Mouse (Mus musculus): ENCODE data around the gene Dph2. TPM values are rescaled to one million over a fixed set of nuclear protein-coding genes. Genes with fewer than 3 reads are reported as not detected.

The Dph2 gene
- polyA plus RNA-seq (2012; rRNA removed) = 24.6 and 25.0 TPM in 2 replicates

DNA sequence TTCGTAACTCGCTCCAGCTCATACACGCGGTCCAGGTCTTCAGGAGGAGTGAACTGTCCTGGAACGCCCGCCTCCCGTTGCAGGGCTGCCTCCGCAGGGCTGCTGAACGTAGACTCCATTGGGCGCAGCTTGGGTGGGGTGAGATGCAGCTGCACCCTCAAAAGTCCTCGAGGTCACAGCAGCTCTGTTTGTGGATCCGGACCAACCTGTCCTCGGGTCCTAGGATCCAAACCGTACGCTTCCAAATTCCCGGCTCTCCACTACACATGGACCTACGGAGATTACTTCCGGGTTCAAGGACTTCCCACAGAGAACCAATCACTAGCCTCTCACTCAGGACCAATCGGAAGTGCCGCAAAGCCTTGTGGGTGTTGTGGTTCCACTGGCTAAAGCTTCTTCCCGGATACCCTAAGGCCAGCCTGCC lies at the start of gene Dph2:
Gene Dph2 (minus strand): TSS at position 295 of the 424 bp plus-strand sequence.

DNA sequence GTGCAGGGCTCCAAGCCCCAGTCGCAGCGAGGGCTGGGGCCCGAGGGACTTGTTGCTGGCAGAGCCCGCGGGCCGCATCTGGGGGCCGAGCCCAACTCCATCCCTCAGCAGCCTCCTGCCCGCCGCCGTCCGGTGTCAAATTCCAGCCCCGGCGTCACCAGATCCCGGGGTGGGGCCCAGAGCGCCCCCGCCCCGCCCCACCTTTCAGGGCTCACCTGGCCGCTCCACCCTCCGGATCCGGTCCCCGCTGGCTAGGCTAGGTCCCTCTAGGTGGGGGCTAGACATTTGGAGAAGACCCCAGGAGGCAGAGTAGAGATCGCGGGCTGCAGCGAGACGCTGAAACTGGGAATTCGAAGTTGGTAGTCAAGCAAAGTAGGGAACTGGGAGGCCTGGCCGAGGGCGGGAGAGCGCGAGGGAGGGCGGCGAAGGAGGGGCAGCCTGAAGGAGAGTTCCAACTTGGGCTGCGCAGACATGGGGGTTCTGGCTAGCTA lies 37.6 kb upstream of the Dph2 start, which contains the start of gene Artn:
Gene Artn (minus strand): TSS at position 373 of the 491 bp plus-strand sequence.

GRCm38 (mm10) chr4:117914591-117915442 lies 23.0 kb upstream of the Dph2 start, which contains the start of gene Ipo13:
TSS of gene Ipo13 (minus strand) at chr4:117914999.

DNA sequence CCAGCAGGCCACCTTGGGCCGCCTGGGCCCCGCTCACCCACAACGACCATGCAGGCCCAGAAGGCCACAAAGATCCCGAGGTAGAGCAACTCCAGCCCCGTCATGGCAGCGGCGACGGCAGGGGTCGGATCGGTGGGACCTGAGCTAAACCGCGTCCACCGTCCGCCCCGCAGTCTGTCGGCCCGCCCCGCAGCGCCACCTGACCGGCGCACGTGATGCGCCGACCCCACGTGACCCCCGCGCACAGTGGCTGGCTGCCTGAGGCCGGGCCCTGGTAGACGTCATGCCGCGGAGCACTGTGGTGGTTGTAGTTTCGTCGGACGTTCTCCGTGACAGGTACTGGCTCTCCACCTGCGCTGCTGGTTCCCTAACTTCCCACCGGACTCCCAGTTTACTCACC lies 4.7 kb downstream of the Dph2 start, which contains the start of gene Atp6v0b:
Gene Atp6v0b (minus strand): TSS at position 201 of the 400 bp plus-strand sequence.

GRCm38 (mm10) chr4:117882701-117883691 lies 8.8 kb downstream of the Dph2 start, which contains the start of gene B4galt2:
TSS of gene B4galt2 (minus strand) at chr4:117883487.

GRCm38 (mm10) chr4:117872471-117872886 lies 19.4 kb downstream of the Dph2 start, which contains the start of gene Ccdc24:
TSS of gene Ccdc24 (minus strand) at chr4:117872557.

Other genes starting within 250 kb of the Dph2 start
- gene Dmap1, start 209.8 kb downstream of the Dph2 start, polyA plus RNA-seq (2012; rRNA removed) = 66.5 and 66.9 TPM in 2 replicates
- gene Gm12845, start 167.6 kb downstream of the Dph2 start, polyA plus RNA-seq (2012; rRNA removed) = not detected in 2 replicates
- gene Klf17, start 126.4 kb downstream of the Dph2 start, polyA plus RNA-seq (2012; rRNA removed) = 0.01 TPM in 1 of 2 replicates, not detected in the other
- 30.1 and 39.0 TPM in 2 replicates for gene Slc6a9, start 57.5 kb downstream of the Dph2 start, polyA plus RNA-seq (2012; rRNA removed)
- 12.6 and 13.0 TPM in 2 replicates for gene Ccdc24, start 19.5 kb downstream of the Dph2 start, polyA plus RNA-seq (2012; rRNA removed)
- gene B4galt2, start 8.5 kb downstream of the Dph2 start, polyA plus RNA-seq (2012; rRNA removed) = 131 and 155 TPM in 2 replicates
- gene Atp6v0b, start 4.7 kb downstream of the Dph2 start, polyA plus RNA-seq (2012; rRNA removed) = 587 and 662 TPM in 2 replicates
- 104 and 105 TPM in 2 replicates for gene Ipo13, start 23.0 kb upstream of the Dph2 start, polyA plus RNA-seq (2012; rRNA removed)
- gene Artn, start 37.7 kb upstream of the Dph2 start, polyA plus RNA-seq (2012; rRNA removed) = 0.52 and 0.71 TPM in 2 replicates
- gene St3gal3, start 242.9 kb upstream of the Dph2 start, polyA plus RNA-seq (2012; rRNA removed) = 31.2 and 31.9 TPM in 2 replicates

All from central nervous system, embryonic 18 days (tissue).